Mouse (Mus musculus): ENCODE data around the gene Gdf7. TPM values are rescaled to one million over a fixed set of nuclear protein-coding genes. Genes with fewer than 3 reads are reported as not detected.
A peak's percentile ranks its signal among the peaks of the same experiment; 100 is the strongest.

Gdf7 gene
- polyA plus RNA-seq, 1 experiment, result not detected

DNA sequence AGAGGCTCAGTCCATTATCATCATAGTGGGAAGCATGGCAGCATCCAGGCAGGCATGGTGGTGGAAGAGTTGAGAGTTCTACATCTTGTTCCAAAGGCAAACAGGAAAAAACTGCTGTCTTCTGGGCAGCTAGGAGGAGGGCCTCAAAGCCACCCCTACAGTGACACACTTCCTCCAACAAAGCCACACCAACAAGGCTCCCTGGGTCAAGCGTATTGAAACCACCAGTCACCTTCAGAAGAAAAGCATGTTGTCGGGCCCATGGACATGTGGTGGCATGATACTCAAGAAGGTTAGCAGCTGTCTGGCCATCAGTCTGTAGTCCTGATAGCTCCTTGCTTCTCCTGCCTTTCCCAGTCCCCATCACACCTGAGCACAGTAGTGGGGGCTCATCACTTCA, 33.7 kb upstream of the Gdf7 start:
- Histone ChIP-seq H3K27ac (replicated peaks; ENCODE audit: low read depth, low read length) (no peak overlapping the region), H3K4me1 (ENCODE audit: control insufficient read depth, insufficient read depth, insufficient read length, low read length) (peaks cover 18% of the 10 kb centered on the region), H3K4me3 (ENCODE audit: insufficient read depth, low read depth, low read length) (no peak overlapping the region)

DNA sequence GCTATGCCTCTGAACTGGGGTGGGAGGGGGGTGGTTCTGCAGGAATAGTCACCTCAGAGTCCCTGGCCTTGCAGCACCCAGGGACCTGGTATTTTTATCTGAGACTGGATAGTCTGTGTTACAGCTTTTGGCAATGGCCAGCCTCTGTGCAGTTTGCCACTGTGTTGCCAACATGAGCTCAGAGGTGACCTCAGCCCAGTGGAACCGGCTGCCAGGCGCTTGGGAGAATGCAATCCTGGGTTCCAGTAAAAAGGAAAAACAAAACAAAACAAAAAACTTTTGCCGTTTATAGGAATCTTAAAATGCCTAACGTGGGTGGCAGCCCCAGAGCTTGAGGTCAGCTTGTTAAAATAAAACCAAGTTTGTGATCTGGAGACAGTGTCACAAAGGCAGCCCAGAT, 32.5 kb upstream of the Gdf7 start:
- H3K27ac ChIP-seq (replicated peaks; ENCODE audit: low read depth, low read length), result peak overlapping the region; percentile 72
- peaks cover 15% of the 10 kb centered on the region for H3K4me1 ChIP-seq (ENCODE audit: control insufficient read depth, insufficient read depth, insufficient read length, low read length)
- no peak overlapping the region for H3K4me3 ChIP-seq (ENCODE audit: insufficient read depth, low read depth, low read length)

DNA sequence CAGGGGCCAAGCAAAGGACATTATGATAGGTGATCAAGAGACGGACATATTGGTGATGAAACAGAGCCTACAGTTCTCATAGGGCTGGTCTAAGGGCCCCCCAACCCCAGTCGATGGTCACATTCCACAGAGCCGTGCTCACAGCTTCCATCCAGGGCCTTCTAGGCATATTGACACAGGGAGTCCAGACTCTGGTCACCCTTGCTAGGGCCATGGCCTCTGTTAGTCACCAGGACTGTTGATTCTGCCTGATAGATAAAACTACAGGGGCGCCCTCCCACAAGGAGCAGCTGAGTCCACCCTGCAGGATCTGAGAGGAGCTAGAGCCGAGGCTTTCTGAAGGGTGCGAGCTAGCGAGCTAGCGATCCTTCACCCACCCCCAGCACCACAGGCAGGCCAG, 31.9 kb upstream of the Gdf7 start:
- peak overlapping the region; percentile 66 for H3K27ac ChIP-seq (replicated peaks; ENCODE audit: low read depth, low read length)
- H3K4me3 ChIP-seq (ENCODE audit: insufficient read depth, low read depth, low read length), result no peak overlapping the region
- peaks cover 15% of the 10 kb centered on the region for H3K4me1 ChIP-seq (ENCODE audit: control insufficient read depth, insufficient read depth, insufficient read length, low read length)

DNA sequence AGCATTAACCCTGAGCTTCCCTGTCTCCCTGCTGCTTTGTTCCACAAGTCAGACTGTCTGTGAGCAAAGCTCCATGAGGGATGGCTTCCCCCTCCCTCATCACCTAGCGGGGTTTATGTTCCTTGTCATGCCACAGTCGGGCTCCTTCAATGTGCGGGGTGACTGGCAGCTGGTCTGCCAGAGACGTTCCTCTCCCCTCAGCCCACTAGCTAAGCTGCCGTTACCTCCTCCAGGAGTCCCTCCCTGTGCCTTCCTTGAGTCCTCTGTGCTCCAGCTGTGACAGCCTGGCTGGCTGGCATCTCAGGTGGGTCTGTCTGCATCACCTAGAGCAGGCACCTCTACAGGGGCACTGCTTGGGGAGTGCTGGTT, 30.4 kb upstream of the Gdf7 start:
- H3K27ac ChIP-seq (replicated peaks; ENCODE audit: low read depth, low read length), result no peak overlapping the region
- no peak overlapping the region for H3K4me3 ChIP-seq (ENCODE audit: insufficient read depth, low read depth, low read length)
- peaks cover 17% of the 10 kb centered on the region for H3K4me1 ChIP-seq (ENCODE audit: control insufficient read depth, insufficient read depth, insufficient read length, low read length)

DNA sequence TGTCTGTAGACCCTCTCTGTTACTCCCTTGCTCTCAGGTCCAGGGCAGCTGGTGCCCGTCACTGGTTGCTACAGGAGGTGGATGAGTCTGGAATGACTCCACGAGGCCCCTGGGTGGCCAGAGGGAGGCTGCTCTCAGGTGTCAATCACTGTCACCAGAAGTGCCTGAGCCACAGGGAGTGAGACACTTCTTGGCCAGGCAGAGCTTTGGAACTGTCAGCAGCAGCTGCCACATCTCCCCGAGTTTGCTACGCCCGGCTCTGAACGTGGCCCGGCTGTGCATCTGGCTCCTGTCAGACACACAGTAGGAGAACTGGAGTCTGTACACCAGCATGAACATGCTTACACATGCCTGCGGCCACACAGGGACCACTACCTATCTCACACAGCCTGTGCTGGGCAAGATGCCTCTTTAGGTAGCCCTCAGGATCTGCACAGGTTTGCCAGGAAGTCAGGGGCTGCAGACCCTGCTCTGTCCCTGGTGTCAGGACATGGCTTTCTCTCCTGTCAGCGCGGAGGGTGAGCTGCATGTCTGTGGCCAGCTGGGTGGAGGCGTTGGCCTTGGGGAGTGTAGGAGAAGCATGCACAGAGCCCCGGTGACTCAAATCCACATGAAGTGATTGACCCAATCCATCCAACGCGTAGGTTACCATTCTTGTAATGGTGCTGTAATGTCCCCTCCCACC, 29.9 kb upstream of the Gdf7 start:
- Histone ChIP-seq H3K27ac (replicated peaks; ENCODE audit: low read depth, low read length) (no peak overlapping the region), H3K4me3 (ENCODE audit: insufficient read depth, low read depth, low read length) (no peak overlapping the region), H3K4me1 (ENCODE audit: control insufficient read depth, insufficient read depth, insufficient read length, low read length) (peaks cover 16% of the 10 kb centered on the region)

DNA sequence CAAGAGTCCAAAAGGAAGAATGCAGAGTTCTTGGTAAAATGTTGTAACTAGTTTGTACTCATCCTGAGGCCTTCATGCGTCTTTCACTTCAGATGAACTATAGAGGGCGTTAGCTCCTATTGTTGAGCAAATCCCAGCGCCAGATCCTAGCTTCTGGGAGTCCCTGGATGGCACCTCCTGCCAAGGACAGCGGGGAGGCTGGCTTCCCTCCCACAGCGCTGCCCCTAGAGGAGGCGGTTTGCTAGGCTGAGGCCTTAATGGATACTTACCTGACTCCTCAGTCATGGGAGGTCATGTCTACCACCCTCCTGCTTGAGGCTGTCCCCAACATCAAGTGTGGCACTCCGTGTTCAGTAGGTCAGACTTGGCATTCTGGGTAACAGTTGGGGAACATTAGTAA, 27.5 kb upstream of the Gdf7 start:
- peaks cover 16% of the 10 kb centered on the region for H3K4me1 ChIP-seq (ENCODE audit: control insufficient read depth, insufficient read depth, insufficient read length, low read length)
- no peak overlapping the region for H3K4me3 ChIP-seq (ENCODE audit: insufficient read depth, low read depth, low read length)
- no peak overlapping the region for H3K27ac ChIP-seq (replicated peaks; ENCODE audit: low read depth, low read length)

DNA sequence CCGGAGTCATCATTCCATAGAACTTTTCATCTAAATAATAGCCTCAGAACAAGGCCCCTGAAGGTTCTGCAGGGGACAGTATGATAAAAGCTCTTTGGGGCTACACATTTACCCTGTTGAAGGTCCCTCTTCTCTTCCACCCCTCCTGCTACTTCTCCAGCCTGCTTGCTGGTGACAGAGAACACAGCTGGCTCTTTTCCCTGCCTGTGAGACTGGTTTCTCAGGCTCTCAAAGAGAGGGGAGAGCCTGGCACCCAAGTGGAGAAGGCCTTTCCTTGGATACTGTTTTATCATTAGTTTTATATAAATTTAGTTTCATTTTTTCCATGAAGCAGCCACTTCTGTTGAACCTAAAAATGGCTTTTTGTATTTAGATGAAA, 25.9 kb upstream of the Gdf7 start:
- no peak overlapping the region for H3K4me3 ChIP-seq (ENCODE audit: insufficient read depth, low read depth, low read length)
- peak overlapping the region; percentile 82 for H3K27ac ChIP-seq (replicated peaks; ENCODE audit: low read depth, low read length)
- peaks cover 9% of the 10 kb centered on the region for H3K4me1 ChIP-seq (ENCODE audit: control insufficient read depth, insufficient read depth, insufficient read length, low read length)

DNA sequence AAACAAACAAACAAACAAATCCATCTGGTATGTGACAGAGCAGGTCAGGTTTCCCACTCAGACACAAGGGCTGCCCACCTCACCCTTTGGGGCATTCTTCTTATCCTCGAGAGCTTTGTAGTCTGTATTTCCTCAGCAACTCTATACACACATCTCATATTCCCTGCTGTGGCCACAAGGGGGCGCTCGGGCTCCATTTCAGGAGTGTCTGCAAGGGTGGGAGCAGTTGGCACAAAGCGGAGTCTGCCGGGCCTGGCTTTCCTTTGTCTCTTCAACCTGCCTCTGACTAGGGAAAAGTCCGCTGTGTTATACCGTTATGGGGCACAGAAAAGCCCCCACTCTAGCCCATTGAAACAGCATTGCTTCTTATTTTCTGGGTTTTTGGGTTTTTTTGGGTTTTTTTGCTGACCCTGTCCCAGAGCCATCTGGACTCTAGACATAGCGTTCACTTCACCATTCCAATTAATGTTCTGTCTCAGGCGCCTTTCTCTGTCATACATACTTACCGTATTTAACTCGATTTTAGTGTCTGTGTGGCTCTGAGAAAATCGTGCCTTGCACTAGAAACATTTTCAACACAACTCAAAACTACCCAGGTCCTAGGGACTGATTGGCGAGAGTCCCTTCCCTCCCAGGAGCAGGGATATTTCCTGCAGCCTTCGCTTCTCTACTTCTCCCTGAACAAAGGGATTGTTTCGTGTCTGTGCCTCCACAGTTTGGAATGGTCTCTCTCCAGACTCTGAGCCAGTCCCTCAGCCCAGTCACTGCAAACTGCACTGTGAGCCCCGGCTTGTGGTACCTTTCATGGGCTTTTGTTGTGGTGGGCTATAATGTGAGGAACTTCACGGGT, 25.3 kb upstream of the Gdf7 start:
- H3K4me3 ChIP-seq (ENCODE audit: insufficient read depth, low read depth, low read length), result peak overlapping the region; percentile 28; the same call in 1 of the 2 replicates
- H3K27ac ChIP-seq (replicated peaks; ENCODE audit: low read depth, low read length), result peak overlapping the region; percentile 82
- H3K4me1 ChIP-seq (ENCODE audit: control insufficient read depth, insufficient read depth, insufficient read length, low read length), result peaks cover 9% of the 10 kb centered on the region

DNA sequence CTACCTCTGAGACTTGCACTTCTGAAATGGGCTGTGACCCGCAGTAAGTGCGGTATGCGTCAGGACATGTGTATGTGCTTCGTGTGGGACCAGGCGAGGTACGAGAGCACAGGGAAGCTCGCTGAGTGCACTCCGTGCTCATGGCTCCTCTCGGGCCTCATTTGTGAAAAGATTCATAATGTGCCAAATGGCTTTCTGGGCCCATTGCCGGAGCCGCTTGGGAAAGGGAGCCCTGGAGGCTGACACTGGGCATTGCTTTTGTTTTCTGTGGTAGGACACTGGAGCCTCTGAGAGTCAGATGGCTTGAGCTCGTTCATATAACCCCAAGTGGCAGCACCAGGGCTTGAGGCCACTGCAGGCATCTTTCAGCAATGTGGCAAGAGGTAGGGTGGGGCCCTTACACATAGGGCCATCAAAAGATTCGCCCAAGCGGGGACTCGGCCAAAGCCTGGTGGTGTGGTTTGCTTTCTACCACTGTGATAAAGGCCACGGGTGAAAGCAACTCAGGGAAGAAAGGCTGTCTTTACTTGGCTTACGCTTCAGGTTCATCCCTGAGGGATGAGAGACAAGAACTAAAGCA, 24.3 kb upstream of the Gdf7 start:
- peak overlapping the region; percentile 64 for H3K27ac ChIP-seq (replicated peaks; ENCODE audit: low read depth, low read length)
- H3K4me1 ChIP-seq (ENCODE audit: control insufficient read depth, insufficient read depth, insufficient read length, low read length), result peaks cover 9% of the 10 kb centered on the region
- H3K4me3 ChIP-seq (ENCODE audit: insufficient read depth, low read depth, low read length), result no peak overlapping the region

DNA sequence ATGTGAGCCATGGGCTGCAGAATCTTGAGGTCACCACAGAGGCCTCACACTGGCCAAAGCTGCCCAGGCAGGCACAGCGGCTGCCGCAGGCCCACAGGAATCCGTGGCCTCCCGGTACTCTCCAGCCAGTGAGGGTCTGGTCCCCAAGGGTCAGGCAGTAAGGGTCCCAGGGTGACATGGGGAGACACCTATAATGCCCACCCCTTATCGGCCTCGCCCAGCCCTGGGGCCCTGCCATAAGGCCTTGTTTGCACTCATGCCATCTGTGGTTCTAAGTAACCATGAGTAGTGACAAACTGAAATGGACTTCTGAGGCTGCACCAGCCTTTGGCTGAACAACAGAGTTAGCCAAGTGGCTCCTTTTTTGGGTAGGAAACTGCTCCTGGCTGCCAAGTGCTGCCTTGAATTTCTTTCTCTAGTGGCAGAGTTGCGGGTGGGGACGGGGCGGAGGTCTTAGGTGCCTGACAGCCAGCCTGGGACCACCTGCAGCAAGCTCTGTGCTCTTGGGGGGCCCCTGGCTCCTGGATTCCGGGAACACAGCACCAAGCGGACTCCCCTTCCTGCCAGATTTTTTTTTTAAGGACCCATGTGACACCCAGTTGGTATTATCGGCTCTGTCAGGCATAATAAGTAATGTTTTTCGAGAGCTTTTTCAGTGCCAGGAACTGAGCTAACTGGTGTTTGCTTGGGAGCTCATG, 23.6 kb upstream of the Gdf7 start:
- H3K4me1 ChIP-seq (ENCODE audit: control insufficient read depth, insufficient read depth, insufficient read length, low read length), result peaks cover 9% of the 10 kb centered on the region
- H3K4me3 ChIP-seq (ENCODE audit: insufficient read depth, low read depth, low read length), result no peak overlapping the region
- H3K27ac ChIP-seq (replicated peaks; ENCODE audit: low read depth, low read length), result peak overlapping the region; percentile 64

DNA sequence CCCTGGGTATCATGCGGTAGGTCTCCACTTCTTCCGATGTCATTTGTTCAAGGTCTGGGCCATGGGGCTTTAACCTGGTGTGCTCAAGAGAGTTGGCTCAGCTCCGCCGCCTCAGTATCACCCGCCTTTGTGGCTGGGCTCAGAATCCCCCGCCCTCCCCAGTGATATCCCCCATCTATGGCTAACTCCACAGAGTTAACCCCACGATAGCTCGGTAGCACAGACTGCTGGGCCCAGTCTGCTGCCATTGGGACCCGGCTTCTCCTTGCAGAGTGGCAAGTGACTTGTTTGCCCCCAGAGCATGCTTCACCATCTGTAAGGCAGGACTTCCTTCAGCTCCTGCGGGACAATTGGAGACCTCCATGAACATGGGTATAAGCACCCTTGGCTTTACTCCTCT, 22.3 kb upstream of the Gdf7 start:
- H3K4me1 ChIP-seq (ENCODE audit: control insufficient read depth, insufficient read depth, insufficient read length, low read length), result peaks cover 9% of the 10 kb centered on the region
- H3K27ac ChIP-seq (replicated peaks; ENCODE audit: low read depth, low read length), result no peak overlapping the region
- no peak overlapping the region for H3K4me3 ChIP-seq (ENCODE audit: insufficient read depth, low read depth, low read length)

DNA sequence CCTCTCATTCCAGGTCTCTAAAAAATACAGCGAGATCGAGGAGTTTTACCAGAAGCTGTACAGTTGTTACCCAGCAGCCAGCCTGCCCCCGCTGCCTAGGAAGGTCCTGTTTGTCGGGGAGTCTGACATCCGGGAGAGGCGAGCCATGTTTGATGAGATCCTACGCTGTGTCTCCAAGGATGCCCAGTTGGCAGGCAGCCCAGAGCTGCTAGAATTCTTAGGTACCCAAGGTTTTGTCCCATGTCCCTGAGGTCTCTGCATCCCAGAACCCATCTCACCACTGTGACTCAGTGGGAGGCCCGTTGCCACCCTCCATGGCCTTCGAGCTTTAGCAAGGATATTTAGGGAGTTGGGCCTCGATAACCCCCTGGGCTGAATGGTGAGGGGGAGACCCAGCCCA, 19.8 kb upstream of the Gdf7 start:
- no peaks in the 10 kb centered on the region; the same call in 1 of the 2 replicates for H3K4me1 ChIP-seq (ENCODE audit: control insufficient read depth, insufficient read depth, insufficient read length, low read length)
- H3K27ac ChIP-seq (replicated peaks; ENCODE audit: low read depth, low read length), result no peak overlapping the region
- no peak overlapping the region for H3K4me3 ChIP-seq (ENCODE audit: insufficient read depth, low read depth, low read length)

DNA sequence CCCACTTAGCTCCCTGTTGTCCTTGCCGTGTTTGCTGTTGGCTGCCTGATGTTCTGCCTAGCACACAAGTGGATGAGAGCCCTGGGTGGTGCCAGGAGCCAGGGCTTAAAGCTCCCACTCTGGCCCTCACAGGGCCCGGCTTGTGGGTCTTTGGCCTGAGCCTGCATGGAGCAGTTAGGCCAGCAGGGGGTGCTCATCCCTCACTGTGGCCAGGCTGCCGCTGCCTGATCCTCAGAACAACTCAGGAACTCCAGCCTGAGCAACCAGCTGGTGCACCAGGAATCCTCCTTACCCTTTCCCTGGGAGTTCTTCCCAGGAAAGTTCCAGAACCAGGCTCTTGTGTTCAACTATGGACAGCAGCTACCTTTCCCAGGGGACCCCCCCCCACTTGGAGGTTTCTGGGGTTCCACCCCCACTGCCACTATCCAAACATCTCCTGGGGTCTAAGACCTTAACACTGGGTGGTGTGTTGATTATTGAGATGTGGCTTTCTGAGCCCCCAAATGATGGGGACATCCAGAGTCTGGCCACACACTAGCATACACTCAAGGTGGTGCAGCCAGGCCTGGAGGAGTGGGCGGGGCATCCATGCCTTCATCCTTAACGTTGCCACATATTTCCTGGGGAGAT, 18.4 kb upstream of the Gdf7 start:
- Histone ChIP-seq H3K4me3 (ENCODE audit: insufficient read depth, low read depth, low read length) (no peak overlapping the region), H3K27ac (replicated peaks; ENCODE audit: low read depth, low read length) (no peak overlapping the region), H3K4me1 (ENCODE audit: control insufficient read depth, insufficient read depth, insufficient read length, low read length) (no peaks in the 10 kb centered on the region; the same call in 1 of the 2 replicates)

DNA sequence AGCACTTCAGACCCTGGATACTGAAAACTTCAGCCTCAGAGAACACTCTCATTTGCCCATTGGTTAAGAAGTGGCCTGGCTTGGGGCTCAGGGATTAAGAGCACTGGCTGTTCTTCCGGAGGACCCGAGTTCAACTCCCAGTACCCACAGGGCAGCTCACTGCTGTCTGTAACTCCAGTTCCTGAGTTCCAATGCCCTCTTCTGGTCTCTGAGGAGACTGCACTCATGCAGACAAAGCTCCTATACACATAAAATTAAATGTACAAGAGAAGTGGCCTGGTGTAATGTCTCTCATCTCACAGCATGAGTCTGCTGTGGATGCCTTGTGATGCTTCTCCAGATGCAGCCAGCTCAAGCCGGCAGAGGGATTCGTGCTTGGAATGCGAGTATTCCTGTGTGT, 14.8 kb upstream of the Gdf7 start:
- Histone ChIP-seq H3K27ac (replicated peaks; ENCODE audit: low read depth, low read length) (no peak overlapping the region), H3K4me1 (ENCODE audit: control insufficient read depth, insufficient read depth, insufficient read length, low read length) (peaks cover 8% of the 10 kb centered on the region), H3K4me3 (ENCODE audit: insufficient read depth, low read depth, low read length) (no peak overlapping the region)

DNA sequence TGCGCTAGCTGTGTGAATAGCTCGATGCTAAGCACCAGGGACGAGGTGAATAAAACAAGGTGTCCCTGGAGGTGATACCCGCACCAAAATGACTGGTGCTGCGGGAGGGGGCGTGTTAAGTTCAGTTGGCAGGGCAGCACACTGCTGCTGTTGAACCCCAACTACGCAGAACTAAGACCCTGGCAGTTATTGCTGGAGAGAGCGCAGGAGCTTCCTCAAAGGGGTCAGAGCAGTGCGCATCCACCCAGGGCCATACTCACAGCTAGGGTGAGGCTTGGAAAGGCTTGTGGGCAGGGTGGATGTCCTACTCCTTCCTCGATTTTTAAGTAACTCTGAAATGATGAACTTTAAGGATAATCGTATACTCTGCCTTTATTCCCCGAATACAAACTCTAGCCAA, 12.0 kb upstream of the Gdf7 start:
- Histone ChIP-seq H3K4me3 (ENCODE audit: insufficient read depth, low read depth, low read length) (peak overlapping the region; percentile 93), H3K27ac (replicated peaks; ENCODE audit: low read depth, low read length) (no peak overlapping the region)

More for the DNA sequence above, 12.0 kb upstream of the Gdf7 start:
- H3K4me1 ChIP-seq (ENCODE audit: control insufficient read depth, insufficient read depth, insufficient read length, low read length), result peaks cover 8% of the 10 kb centered on the region
